Mouse (Mus musculus) kidney, adult 2 months (tissue): ENCODE measurements around the gene Tmem255b. TPM values are rescaled to one million over a fixed set of nuclear protein-coding genes. Genes with fewer than 3 reads are reported as not detected.

Experiments used
- DNase-seq: peaks from one replicate; pipeline ENCODE4 v3.0.0; 2021
- H3K27ac ChIP-seq: fragments of 200-500 bp; 2 replicates; pipeline ENCODE4 v1.5.1; 2012; ENCODE audit warnings: low read depth, low read length, control low read depth, inconsistent platforms; ENCODE audit not compliant: insufficient read depth
- H3K27me3 ChIP-seq: fragments of 200-500 bp; replicated peaks from 2 replicates; pipeline ENCODE4 v1.6.1; 2012; ENCODE audit warnings: mild to moderate bottlenecking, moderate library complexity, low read length, inconsistent platforms; ENCODE audit not compliant: control insufficient read depth, insufficient read depth
- H3K36me3 ChIP-seq: fragments of 200-500 bp; 2 replicates; pipeline ENCODE4 v1.6.1; 2012; ENCODE audit warnings: mild to moderate bottlenecking, moderate library complexity, low read length, inconsistent platforms; ENCODE audit not compliant: control insufficient read depth, insufficient read depth
- H3K4me1 ChIP-seq: fragments of 200-500 bp; 2 replicates; pipeline ENCODE4 v1.6.1; 2011; ENCODE audit warnings: low read length; ENCODE audit not compliant: control insufficient read depth, insufficient read depth
- H3K4me3 ChIP-seq: fragments of 200-500 bp; 2 replicates; pipeline ENCODE4 v1.5.1; 2011; ENCODE audit warnings: mild to moderate bottlenecking, low read depth, low read length, control low read depth; ENCODE audit not compliant: insufficient read depth
- CTCF ChIP-seq: fragments of 200-500 bp; conservative IDR thresholded peaks from 2 replicates; pipeline ENCODE4 v1.5.1; 2011; ENCODE audit warnings: low read depth, mild to moderate bottlenecking, control low read depth, low read length, moderate library complexity, mixed read lengths; ENCODE audit not compliant: insufficient read depth, insufficient read length
- POLR2A ChIP-seq: fragments of 200-500 bp; IDR thresholded peaks from one replicate; pipeline ENCODE4 v1.6.1; 2011; ENCODE audit warnings: low read depth, low read length, control low read depth
- WGBS: fragments of 180-500 bp; shearing (Covaris S2); methylation state at CpG from one replicate; pipeline ENCODE4 v1.1.7; 2018; 5-methylcytosine and 5-hydroxymethylcytosine counted together
- polyA plus RNA-seq: library from polyadenylated mRNA; depleted of rRNA; stranded (reverse); fragments of >200 nt; gene quantifications from 2 replicates; pipeline ENCODE4 v1.2.3, GENCODE M21; 2012; rRNA removed

The Tmem255b gene
- polyA plus RNA-seq, 1 experiment = 1.3 TPM

- DNase-seq = peak; percentile 69
- TF ChIP-seq POLR2A (no peak), CTCF (no peak)
- no peak overlapping the region for H3K4me3 ChIP-seq
- H3K27me3 ChIP-seq = no peaks in the 10 kb centered on the region
- no peak overlapping the region for H3K27ac ChIP-seq
- peaks cover 11% of the 10 kb centered on the region; the same call in 1 of the 2 replicates for H3K4me1 ChIP-seq
- no peaks in the 10 kb centered on the region for H3K36me3 ChIP-seq
- 37% methylated on average over 7 of the region's 7 CpGs for WGBS
Observed at GRCm38 (mm10) chr8:13516011-13516442, 81.0 kb downstream of the Tmem255b start.

GRCm38 (mm10) chr8:13516728-13517127 lies 81.7 kb downstream of the Tmem255b start:
- Histone ChIP-seq H3K27ac (no peak overlapping the region), H3K4me1 (peaks cover 15% of the 10 kb centered on the region), H3K4me3 (no peak overlapping the region), H3K36me3 (no peaks in the 10 kb centered on the region), H3K27me3 (no peaks in the 10 kb centered on the region)
- 29% methylated on average over 5 of the region's 5 CpGs for WGBS
- no peak for DNase-seq
- TF ChIP-seq CTCF (no peak), POLR2A (no peak)

- H3K27me3 ChIP-seq = no peaks in the 10 kb centered on the region
- no peak for DNase-seq
- TF ChIP-seq POLR2A = no peak
- H3K4me3 ChIP-seq = no peak overlapping the region
- WGBS = 61% methylated on average over 6 of the region's 6 CpGs
- no peaks in the 10 kb centered on the region for H3K36me3 ChIP-seq
- H3K4me1 ChIP-seq = peaks cover 15% of the 10 kb centered on the region
- 0 out of 2 replicates have a peak overlapping the region, but pooled peaks have one; percentile 1 for H3K27ac ChIP-seq
Observed at GRCm38 (mm10) chr8:13517284-13517781, 82.3 kb downstream of the Tmem255b start.

Other genes starting within 250 kb of the Tmem255b start
- 66.4 and 71.2 TPM in 2 replicates for gene Grtp1, start 234.6 kb upstream of the Tmem255b start, polyA plus RNA-seq
- gene Adprhl1, start 181.0 kb upstream of the Tmem255b start, polyA plus RNA-seq = 0.18 and 0.99 TPM in 2 replicates
- 25.0 and 26.0 TPM in 2 replicates for gene Dcun1d2, start 147.1 kb upstream of the Tmem255b start, polyA plus RNA-seq
- gene Tmco3, start 147.0 kb upstream of the Tmem255b start, polyA plus RNA-seq = 70.0 and 72.5 TPM in 2 replicates
- gene Tfdp1, start 96.4 kb upstream of the Tmem255b start, polyA plus RNA-seq = 26.3 and 26.6 TPM in 2 replicates
- gene Atp4b, start 38.4 kb upstream of the Tmem255b start, polyA plus RNA-seq = 0.20 and 0.26 TPM in 2 replicates
- 0.02 TPM in 1 of 2 replicates, not detected in the other for gene Grk1, start 30.1 kb upstream of the Tmem255b start, polyA plus RNA-seq
- gene Gas6, start 59.3 kb downstream of the Tmem255b start, polyA plus RNA-seq = 461 and 486 TPM in 2 replicates
- not detected in 2 replicates for gene 1700029H14Rik, start 127.3 kb downstream of the Tmem255b start, polyA plus RNA-seq
- gene Rasa3, start 242.4 kb downstream of the Tmem255b start, polyA plus RNA-seq = 9.4 and 10.8 TPM in 2 replicates